Mouse (Mus musculus) CH12F3 (cell line): ENCODE measurements around the gene Bnip1.

Experiments used
- in situ Hi-C: fragments of 300-500 bp; cut with MboI; formaldehyde crosslinking; loops from 2 replicates; pipeline ENCODE4 v1.14.3; 2020; ENCODE audit warnings: low sequenced_read_pairs

Gene Bnip1

DNA sequence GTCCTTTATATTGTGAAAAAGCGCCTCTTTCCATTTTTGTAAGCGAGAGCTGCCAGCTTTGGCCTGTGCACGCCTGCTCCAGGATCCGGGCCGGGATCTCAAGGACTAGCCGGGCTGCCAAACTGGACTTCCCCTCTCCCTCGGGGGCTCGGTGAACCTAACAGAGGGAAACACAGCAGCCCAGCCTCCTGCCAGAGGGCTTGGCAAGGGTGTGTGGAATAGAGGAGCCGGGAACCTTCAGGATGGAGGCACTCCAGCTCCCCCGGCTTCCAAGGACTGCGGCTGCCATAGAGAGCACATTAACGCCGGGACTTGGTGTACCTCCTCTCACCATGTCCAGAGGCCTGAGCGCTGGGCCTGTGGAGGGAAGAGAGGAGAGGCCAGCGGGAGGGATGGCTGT lies 11.2 kb downstream of the Bnip1 start:
- in situ Hi-C loops: loop anchor here (10.0 kb wide), 1 partner anchor 93 kb away; no protein-coding TSS in a partner anchor

DNA sequence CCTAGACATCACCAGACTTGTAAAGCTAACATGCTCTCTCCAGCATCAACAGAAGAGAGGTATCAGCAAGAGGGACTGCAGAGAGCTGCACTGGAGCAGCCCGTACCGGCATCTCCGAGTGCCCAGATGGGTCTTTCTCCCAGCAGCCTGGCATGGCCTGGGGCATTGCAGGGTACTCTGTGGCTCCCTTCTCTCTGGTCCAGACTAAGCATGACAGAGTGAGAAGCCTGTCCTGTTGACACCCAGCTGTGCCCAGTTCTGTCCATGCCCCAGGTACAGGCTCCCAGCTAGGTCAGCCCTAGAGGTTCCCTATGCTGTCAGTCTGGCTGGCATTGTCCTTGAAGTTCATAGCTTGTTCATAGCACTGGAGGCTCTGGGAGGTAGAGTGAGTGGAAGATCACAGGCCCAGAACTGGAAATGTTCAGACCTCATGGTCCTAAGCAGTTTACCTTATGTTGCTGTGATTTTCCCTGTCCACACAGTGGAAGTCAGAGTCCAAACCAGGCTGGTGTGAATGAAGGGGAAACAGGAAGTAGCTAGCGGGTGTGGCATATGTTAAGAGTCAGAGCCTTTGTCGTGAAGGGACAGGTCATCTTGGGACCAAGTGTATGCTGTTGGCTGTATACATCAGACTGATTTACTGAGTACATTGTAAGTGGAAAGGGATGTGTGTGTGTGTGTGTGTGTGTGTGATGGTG lies 12.4 kb downstream of the Bnip1 start:
- in situ Hi-C loops: loop anchor here (10.0 kb wide), 1 partner anchor 92 kb away; no protein-coding TSS in a partner anchor

DNA sequence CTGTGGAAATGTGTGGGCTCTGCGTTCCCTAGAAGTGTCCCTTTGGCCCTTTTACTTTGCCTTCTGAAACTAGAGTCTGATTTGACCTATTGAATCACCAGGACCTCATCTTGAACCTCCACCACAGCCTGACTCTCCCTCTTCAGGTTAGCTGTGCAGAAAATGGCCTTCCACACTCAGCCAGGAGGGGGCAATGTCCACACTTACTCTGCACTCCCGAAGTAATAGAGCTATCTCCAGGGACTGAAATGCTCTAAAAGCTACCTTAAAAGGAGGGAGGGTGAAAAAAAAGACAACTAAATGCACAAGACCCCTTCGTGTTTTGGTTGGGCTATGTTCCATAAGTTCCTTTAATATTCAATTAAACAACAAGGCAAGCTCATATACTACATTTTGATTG lies 13.9 kb downstream of the Bnip1 start:
- in situ Hi-C loops: loop anchor here (10.0 kb wide), 1 partner anchor 90 kb away; no protein-coding TSS in a partner anchor

DNA sequence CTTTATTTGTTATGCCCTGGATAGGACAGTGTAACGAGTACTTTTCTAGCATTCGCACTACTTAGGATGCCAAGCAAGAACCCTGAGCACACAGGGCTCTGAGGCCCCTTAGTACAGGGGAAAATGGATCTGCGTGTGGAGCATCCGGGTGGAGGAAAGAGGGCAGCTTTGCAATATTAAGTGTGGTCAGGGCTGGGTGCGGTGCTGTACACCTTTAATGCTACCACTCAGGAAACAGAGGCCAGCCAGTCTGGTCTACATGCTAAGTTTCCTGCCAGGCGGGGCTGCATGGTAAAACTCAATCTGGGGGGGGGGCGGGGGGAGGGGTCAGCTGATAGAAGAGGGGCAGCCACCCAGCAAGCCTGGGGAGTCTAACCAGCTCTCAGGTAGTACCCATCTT lies 14.5 kb downstream of the Bnip1 start:
- in situ Hi-C loops: loop anchor here (10.0 kb wide), 1 partner anchor 89 kb away; no protein-coding TSS in a partner anchor

DNA sequence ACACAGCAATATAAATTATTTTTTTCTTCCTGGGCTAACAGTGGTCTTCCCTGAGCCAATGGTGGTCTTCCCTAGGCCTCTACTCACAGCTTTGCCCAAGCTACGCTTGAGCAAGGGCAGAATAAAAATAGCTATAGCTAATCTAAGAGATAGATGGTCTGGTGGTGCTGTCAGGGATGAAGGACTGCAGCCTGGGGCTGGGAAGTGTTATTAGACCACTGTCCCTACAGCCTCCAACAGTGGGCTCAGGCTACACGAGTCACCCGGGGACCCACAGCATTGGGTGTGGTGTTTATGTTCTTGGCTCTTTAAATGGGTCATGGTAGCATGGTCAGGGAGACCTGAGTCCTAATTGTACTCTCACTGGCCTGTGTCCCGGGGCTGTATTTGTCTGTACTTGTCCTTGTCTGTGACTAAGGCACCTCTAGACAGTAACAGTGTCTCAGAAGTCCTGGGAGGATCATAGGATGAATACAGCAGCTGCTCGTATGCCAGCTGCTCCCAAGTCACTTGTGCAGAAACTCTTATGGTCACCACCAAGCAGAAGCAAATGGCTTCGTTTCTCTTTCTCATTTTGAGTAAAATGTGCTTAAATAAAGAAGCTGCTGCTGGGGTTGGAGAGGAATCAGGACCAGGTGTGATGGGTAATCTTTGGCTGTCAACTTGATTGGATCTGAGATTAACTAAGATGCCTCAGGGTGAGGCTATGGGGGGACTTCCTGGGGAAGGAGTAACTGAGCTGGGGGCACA lies 16.7 kb downstream of the Bnip1 start:
- in situ Hi-C loops: loop anchor here (10.0 kb wide), 1 partner anchor 87 kb away; no protein-coding TSS in a partner anchor

DNA sequence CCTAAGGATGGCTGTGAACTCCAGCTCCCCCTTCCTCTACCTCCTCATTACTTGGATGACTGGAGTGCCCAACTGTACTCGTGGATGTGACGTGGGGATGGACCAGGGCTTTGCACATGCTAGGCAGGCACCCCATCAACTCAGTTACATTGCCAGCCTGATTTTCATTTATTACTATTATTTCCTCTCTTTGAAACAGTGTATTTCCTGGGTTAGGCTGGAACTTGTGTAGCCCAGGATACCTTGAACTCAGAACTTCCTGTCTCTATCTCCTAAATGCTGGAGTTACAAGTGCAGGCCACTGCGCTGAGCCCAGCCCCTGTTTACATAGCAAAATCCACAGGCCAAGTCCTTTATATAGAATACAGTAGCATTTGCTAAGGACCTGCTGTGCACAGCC lies 22.0 kb downstream of the Bnip1 start:
- in situ Hi-C loops: no loop called here

DNA sequence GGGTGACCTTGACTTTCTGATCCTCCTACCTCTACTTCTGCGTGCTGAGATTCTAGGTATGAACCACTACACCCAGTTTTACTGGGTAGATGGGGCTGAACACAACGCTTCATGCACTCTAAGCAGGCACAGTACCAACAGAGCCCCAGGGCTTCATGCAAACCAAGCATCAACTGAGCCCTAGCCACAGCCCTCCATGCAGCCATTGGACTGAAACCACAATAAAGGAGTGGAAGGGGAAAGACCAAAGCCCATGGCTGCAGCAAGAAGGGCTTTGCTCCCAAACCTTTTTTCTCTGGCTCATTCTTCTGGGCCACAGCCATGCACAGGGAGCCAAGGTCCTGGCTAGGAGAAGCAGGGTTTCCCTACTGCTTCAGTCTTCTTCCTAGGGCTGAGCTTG lies 31.7 kb downstream of the Bnip1 start:
- in situ Hi-C loops: no loop called here

DNA sequence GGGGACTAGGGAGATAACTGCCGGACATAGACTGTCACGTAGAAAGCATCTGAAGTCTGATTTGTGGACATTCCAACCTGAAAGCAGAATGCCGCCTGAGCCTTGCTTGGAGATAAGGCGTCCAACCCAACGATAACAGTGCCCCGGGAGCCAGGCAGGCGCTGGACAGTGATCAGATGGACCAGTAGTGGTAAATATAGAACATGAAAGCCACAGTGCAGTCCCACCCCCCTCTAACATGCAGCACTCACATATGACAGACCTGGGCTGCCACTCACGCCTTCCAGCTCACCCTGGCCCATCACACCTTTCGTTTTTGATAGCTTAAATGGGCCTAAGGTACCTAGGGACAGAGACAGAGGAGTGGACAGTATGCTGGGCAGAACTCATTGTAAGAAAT lies 32.6 kb downstream of the Bnip1 start:
- in situ Hi-C loops: no loop called here

DNA sequence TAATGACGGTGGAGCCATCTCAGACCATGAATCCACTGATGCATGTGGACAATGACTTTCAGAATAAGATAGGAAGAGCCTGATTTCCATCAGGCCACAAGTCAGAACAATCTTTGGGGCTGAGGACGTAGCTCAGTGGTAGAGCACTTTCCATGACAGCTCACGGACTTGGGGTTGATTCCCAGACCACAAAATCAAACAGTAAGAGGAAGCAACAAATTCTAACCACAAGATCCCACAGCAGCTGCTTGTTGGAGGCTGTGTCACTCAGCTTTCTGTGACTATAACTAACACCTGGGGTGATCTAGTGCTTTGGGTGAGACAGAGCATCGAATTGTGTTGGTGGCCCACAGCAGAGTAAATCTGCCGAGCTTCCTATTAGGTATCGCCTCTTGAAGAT lies 35.9 kb downstream of the Bnip1 start:
- in situ Hi-C loops: no loop called here

DNA sequence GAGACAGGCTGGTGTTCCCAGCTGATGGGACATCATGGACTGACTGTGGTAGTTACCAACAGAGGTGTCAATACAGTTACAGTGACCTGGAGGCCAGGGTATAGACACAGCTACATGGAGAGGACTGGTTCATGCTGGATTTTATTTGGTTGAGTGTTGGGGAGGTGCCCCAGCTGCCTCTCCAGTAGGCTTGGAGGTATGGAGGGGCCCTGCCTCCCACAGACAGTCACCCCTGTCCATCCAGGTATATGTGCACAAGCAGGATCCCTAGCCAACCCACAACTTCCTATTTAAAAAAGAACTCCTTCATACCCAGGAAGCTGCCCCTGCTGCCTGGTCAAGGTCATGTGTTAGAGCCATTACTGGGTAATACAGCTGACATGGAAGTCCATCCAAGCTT lies 36.9 kb downstream of the Bnip1 start:
- in situ Hi-C loops: no loop called here

DNA sequence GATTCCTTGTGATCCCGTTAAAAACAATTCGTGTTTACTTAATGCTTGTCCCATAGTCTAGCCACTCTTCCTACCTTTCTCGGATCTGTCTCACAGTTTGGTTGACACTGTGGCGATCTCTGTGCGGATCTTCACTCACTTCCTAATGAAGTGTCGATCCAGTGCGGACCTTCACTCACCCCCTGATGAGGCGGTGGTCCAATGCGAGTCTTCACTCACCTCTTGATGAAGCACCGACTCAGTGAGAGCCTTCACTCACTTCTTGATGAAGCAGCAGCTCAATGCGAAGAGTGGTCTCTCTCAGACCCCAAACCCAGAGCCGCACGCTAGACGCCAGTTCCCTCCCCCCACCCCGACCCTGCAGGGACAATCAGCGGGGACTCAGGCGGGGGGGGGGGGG lies 45.3 kb downstream of the Bnip1 start:
- in situ Hi-C loops: no loop called here

DNA sequence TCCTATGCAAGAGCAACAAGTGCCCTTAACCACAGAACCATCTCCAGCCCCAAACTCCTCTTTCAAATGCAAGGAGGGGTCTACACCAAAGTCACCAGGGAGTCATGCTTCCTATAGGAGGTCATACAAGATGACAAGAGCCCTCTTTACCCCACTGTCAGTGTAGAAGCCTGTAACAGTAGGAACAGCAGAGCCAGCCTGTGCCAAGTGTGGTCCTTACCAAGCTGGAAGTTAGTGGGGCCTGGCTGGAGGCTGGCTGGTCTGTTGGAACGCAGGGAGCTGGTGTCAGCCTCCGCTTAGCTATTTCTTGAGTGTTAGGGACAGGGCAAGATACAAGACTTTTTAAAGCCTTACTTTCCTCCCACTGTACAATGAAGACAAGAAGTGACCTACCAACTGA lies 52.9 kb downstream of the Bnip1 start:
- in situ Hi-C loops: no loop called here

DNA sequence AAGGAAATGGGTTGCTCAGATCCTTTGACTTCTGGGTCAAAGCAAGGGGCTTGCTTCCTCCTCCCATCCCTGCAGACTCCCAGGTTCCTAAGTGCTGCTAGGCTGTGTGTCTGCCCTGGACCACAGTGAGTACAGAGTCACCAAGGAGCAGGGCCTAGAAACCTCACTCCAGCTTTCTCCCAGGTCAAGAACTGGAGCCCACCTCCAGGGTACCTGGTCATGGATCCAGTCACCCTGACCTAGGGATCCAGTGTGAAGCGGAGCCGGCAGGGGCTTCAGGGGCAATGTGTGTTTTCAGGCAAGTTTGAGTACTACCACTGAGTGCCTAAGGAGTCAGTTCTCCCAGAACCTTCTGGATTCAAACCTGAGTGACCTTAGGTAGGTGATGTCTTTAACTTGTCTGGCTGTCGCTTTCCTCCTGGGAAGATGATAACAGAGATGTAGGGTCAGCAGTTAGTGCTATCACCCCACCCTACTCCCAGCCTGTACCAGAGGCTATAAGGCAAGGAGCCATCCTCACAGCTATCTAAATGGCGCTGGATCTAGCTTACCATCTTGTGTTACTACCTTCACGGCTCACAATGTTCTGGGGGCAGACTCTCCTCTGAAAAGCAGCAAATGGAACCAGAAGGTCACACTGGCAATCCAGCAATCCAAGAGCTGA lies 53.6 kb downstream of the Bnip1 start:
- in situ Hi-C loops: no loop called here

DNA sequence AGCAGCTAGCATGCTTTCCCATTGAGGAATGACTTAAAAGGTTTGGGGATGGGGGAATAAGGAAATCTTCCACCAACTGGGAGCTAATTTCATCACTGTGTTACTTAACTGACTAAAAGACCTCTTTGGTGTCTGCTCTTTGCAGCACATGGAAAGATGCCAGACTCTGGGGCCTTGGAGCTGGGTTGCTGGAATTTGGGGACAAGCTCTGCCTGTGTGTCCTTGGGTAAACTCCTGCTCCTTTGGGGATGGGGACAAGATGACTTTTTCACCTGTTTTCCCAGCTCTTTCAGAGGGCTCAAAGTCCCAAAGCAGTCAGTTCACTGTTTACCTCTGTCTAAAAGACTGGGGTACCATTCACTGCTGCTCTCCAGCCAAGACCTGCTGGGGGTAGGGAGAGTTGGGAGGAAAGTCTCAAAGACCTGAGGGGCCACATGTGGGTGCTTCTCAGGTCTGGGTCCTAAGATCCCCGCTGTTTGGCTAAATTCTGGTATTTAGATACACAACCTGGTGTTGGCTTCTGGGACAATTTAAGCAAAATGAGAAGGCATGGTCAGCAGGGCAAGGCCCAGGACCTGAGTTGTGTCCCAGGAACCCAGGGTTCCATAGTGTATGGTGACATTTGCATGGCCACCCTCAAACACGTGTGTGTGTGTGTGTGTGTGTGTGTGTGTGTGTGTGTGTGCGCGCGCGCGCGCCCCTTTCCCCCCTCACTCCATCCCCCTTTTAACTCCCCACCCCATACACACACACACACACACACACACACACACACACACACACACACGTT lies 54.3 kb downstream of the Bnip1 start:
- in situ Hi-C loops: no loop called here

DNA sequence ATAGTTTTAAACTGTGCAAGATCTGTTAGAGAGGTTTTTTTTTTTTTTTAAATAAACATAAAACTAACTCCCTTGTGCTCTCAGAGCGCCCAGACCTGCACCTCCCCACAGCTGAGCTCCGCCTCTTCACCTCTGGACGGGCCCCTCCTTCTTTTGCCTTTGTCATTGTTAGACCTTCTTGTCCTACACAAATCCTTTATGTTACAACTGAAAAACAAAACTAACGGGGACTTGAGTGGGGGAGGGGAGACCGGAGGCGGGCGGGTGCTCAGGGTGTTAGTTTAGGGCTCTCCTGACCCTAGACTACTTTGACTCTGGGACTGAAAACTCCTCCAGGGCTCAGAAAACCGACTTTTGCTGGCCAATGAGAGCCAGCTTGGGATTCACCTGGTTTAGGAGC lies 55.1 kb downstream of the Bnip1 start:
- in situ Hi-C loops: no loop called here

DNA sequence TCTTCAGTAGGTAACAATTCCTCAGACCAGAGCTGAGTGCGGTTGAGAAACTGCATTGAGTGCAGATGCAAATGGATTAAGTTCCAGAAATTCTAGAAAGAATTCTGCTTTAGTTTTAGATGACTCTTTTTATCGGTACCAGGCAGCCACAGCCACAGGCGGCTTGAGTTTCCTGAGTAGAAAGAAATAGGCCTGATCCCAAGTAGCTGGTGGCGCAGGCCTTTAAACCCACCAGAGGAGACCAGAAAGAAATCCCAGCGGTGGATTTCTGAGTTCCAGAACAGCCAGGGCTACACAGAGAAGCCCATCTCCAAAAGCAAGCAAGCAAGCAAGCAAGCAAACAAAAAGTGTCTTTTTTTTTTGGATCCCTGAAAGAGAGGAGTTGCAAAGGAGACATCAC lies 55.5 kb downstream of the Bnip1 start:
- in situ Hi-C loops: no loop called here

DNA sequence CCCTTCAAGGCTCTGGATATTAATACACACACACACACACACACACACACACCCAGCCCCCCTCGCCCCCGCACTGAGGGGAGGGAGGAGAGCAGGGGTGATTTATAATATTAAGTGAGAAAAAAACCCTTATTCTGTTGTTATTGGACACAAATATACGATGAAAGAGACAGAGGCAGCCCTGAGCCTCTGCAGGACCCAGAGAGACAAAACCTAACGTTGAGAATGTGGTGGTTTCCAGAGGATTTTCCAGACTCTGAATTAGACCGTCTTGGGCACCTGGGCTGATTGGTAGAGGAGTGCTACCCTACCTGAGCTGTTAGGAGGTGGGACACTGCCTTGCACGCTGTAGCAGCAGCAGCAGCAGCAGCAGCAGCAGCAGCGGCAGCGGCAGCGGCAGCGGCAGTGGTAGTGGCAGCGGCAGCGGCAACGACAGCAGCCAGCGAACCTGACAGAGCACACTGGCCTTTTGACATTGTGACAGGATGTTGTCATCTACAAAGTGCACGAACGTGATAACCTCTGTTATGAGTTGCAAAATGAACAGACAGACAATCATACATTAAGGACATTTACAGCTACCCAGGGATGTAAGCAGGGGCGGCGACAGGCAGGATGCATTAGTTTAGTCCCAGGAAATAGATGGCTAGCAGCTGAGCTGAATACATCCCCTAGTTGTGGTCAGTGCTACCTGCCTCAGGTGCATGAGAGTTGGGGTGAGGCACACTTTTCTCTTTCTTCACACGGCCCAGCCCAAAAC lies 56.1 kb downstream of the Bnip1 start:
- in situ Hi-C loops: no loop called here

DNA sequence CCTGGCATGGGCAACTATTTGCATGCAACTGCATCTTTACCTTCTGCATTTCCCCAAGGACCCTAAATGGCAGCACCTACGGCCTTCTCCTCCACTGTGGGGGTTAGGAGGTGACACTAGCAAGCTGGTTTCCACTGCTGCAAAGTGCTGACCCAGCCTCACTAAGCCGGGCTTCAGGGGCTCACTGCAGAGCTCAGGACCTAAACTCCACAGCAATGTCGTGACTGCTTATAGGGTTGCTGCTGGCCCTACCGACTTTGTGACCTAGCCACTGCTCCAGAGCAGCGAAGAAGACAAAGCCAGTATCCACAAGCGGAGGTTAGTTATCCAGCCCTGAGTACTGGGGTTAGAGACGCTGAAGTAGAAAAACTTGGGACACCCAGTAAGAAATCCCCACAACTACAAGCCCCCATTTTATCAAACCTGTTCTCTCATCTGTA lies 56.7 kb downstream of the Bnip1 start:
- in situ Hi-C loops: no loop called here

DNA sequence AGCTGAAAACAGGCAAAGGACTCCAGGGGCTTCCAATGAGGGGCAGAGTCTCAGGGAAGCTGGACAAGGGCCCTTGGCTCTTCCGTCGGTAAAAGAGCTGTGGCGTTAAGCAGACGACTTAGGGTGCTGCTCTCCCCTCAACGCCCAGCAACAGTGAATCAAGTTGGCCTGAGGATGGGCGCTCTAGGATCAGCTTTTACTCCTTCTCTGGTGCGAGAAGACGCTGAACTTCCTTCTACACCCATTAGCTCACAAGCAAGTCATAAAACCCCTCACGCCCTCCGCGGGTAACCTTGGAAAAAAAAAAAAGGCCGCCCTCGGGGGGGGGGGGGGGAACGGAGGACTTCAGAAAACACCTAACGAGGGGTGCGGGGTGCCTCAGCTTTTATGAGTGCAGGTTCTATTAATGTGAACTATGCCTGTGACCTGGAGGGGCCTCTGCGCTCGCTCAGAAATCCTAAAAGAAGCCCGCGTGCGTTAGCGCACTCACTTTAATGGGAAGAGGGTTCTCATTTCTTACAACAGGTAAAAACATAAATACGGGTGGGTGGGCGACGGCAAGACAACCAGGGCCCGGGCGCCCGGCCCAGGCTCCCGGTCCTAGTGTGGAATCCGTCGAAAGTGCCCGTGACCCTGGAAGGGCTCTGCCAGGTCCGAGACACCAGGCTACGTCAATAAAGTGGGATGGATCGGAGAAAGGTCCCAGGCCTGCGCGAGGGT lies 57.5 kb downstream of the Bnip1 start:
- in situ Hi-C loops: no loop called here
